Mouse (Mus musculus) erythroblast, adult 5-6 weeks (primary cell): ENCODE data around the gene Gm1113. TPM values are rescaled to one million over a fixed set of nuclear protein-coding genes. Genes with fewer than 3 reads are reported as not detected.

Experiments used
- ATAC-seq: replicated peaks from 2 replicates; pipeline ENCODE4 v1.8.0; 2016; ENCODE audit warnings: moderate number of reproducible peaks, mild to moderate bottlenecking, moderate TSS enrichment, inconsistent platforms; ENCODE audit not compliant: poor library complexity, low FRiP score, severe bottlenecking
- total RNA-seq, 2 experiments: library from RNA; stranded (forward) in 1 of 2; stranded (reverse) in 1 of 2; fragments of 150-400 nt in 1 of 2; fragments of 200-764, 138-1000 nt in 1 of 2; gene quantifications; 2 replicates each; pipeline versions ENCODE4 v1.2.3 to v1.2.4; 2015 to 2017; ENCODE audit warnings: low replicate concordance in 2 of 2

Gene Gm1113
- total RNA-seq, 2 experiments from 2014 or later, result not detected

DNA sequence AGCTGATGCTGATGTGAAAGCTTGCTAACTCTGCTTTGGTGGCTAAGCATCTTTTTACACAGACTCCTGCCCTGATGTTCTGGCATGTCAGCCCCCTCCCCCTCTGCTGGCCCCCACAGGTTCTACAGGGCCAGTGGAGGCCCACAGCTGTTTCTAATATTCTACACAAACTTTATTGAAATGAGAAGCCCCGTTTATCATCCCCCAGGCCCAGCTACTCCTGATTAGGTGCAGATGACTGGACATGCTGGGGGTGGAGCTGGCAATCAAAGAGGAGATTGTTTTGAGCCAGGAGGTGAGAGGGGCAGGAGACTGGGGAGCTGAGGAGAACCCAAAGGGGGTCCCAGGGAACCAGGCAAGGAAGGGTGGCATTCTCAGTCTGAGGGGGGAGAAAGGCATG lies 11.7 kb upstream of the Gm1113 start:
- ATAC-seq, result no peak

DNA sequence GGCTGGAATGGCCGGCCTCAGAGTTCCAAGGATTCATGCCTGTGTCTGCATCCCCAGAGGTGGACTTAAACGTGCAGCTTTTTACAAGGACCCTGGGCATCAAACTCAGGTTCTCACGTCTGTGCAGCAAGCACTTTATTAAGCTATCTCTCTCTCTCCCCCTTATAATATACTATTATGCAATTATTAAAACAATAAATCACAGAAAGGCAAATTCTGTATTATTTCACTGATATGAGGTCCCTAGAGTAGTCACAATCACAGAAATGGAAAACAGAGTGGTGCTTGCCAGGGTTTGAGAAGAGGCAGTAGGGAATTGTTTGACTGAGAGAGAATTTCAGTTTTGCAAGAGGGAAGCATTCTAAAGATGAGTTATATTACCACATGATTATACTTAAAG lies 11.1 kb upstream of the Gm1113 start:
- no peak for ATAC-seq

DNA sequence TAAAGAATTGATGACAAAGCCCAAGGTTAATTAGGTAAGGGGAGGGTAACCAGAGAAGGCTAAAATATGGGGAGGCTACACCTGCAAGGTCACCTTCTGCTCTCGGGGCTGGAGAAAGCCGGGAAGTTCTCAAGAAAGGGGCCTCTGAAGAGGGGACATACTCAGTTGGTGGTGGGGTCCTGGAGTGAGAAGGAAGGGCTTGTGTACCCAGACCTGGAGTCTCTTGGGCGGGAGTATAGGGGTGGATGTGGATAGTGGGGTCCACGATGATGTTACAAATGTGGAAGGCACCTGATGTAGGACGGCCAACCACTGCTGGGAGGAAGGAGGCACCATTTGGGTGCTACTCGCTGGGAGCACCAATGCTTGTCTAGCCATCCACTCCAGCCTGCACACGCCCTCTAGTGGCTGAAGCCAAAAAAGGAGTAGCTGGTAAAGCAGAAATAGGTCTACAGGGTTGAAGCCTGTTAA lies 5.9 kb upstream of the Gm1113 start:
- peak; percentile 62 for ATAC-seq

DNA sequence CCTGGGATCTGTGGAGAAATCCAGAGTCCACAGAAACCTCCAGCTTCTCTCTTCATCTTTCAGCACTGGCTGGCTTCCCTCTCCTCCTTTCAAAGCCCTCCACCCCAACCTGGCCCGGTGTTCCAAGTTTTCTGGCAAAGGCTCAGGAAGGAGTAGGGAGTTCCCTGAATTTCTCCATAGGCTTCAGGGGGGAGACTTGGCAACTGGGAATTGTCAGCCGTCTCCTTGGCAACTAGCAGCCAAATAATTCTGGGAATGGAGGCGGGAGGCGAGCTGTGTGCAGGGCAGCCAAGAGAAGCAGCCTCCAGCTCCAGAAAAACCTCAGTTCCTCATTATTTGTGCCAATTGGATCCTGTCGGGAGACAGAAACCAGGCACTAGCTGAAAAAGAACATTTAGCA lies 5.5 kb upstream of the Gm1113 start:
- no peak for ATAC-seq

DNA sequence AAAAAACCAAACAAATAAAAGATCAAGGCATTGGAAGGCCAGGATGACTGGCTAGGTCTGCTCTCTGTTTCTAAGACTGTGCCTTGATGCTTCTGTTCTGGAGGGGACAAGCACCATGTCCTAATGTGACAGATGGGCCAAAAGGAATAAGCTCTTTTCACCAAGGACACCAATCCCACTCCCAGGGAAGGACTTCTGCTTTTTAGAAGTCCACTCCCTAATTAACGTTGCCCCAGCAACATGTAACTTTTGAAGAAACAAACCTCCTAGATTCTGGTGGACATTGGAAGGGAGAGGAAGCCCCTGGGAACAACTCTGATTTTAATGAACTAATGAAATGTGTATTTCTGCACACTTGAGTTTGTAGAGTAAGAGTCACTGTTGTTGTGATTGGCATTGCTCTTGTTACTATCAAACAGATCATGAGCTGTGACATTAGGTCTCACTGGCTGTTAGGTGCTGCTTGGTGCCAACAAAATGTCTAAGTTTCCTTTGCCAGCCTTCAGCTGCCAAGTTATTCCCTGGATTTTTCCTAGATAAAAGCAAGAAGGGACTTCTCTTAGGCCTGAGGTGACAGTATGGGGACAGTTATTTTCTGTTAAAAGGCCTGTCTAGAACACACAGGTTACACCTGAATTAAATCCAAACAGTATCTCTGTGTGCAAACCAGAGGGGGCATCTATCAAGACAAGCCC lies 4.9 kb upstream of the Gm1113 start:
- ATAC-seq, result no peak

DNA sequence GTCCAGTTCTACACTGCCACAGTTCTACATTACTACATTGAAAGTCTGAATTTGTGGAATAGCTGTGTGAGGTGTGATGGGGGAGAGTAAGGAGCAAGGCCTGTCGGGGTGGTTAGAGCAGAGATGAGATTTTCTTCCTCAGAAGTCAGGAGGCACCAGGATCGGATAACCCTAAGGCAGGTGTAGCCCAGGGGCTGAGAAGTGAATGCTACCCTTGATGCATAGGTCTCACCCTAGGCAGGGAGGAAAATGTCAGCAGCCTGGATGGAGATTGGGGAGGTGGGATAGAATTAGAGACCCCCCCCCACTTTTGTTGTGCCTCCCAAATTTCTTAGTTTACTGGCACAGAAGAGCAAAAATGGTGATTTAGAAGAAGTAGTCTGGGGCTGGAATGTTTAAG lies 4.2 kb upstream of the Gm1113 start:
- ATAC-seq, result no peak

DNA sequence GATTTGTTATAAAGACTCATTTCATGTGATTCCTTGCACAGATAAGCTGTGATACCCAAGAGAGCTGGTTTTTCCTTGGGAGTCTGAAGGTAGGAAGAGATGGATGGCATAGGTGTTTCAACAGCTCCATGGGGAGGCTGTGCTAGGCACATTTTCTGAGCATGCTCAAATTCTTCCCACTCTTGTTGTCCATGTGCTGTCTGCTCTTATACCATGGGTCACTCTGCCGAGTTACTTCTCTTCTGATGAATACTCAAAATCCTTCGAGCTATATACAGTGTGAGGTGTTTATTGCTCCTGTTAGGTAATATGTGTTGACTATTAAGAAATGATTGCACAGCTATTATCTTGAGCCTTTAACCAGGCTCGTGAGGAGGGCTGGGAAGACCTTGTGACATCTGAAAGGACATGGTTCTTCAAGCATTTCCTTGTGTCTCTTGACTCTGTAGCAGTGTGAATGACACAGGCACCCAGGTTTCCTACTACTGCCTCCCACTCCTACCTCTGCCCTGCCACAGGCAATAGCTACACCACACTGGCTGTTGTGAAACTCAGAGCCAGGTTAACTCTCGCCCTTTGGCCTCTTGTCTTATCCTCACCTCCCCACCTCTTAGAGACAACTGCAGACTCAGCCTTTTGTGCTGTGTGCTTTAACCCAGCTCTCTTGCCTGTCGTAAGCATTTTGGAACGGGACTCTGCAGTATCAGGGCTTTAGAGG lies 2.7 kb upstream of the Gm1113 start:
- no peak for ATAC-seq

DNA sequence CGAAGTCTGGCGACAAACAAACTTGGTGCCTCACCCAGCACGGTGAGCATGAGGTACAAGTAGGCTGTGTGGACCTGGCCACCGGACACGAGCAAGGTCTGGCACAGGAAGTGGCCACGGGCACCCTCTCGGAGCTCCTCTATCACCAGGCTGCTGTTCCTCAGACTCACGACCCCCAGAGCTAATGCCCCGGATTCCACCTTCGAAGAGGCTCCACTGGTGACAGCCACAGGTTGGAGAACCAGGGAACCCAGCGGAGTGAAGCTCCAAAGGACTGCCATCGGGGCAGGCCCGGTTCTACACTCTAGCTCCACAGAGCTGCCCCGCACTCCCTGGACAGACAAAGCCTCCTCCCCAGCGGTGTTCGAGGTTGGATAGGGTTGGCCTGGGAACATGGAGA lies 1.4 kb downstream of the Gm1113 start:
- ATAC-seq, result no peak

DNA sequence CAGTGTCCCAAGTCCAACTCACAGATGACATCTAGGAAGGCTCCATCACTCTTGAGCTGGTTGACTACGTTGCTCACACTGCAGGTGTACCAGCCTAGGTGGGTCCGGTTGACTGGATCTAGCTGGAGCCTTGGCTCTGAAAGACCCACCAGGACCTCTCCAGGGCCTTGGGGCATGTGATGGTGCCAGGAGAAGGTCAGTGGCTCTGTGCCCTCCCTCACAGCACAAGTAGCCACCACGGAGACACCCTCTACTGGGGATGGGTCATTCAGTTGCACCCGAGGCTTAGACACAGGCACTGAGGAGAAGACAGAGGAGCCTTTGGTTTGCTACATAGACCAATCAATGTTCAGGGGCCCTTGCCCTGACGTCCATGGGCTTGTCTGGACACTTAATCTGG lies 1.9 kb downstream of the Gm1113 start:
- no peak for ATAC-seq

DNA sequence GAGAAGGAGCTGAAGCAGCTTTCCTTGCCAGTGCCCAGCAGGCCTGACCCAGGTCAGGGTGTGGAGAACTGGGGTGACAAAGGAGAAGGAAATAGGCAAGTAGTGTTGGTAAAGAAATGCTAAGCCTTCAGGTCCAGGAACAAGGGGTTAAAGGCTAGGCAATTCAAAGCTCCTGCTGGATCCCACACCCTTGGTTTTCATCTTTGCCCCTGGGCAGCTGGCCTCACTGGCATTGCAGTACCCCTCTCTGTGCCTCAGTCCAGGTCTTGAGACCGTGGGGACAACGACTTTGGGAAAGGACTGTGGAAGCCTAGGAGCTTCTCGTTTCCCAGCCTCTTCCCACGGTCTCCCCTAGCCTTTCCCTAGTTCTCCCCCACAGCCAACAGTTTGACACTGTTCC lies 4.2 kb downstream of the Gm1113 start:
- no peak for ATAC-seq

DNA sequence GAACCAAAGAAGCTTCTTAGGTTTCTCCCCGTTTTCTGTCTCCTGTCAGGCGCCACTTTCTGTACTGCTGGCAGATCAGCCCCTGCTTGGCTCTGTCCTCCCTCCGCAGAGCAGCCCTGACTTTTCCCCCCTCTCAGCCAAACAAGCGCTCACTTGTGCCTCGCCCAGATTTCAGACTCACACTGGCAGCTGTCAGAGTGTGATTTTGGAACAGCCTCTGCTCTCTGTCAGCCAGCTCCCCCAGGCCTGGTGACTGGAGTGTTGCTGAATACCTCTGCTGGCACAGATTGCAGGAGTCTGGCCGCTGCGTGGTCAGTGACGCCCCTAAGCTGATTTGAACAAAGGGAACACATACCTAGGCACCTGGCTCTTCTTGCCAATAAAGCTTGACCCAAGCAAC lies 9.8 kb downstream of the Gm1113 start:
- no peak for ATAC-seq

DNA sequence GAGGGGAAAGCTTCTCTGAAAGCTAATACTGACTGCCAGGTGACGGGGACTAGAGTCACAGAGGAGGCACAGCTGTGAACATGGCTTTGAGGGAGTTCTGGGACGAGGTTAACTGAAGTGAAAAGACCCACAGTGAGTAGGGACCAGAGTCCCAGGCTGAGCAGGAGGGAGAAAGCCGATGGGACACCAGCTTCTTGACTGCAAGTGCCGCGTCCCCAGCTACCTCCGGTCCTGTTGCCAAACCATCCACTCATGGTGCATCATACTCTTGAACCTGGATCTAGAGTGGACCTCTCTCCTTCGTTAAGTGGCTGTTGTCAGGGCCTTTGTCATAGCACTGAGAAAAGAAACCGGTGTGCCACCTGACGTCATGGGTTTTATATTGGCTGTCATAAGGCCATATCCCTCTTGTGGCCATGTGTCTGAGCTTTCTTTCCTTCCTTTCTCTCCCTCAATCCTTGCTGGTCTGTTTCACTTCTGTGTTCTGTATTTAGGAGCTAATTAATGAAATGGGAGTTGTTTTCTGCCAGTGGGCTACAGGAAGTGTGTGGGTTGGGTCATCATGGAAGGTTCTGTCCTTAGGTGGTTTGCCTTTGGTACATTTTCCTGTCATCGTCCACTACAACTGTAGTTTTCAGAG lies 15.6 kb downstream of the Gm1113 start:
- no peak for ATAC-seq

DNA sequence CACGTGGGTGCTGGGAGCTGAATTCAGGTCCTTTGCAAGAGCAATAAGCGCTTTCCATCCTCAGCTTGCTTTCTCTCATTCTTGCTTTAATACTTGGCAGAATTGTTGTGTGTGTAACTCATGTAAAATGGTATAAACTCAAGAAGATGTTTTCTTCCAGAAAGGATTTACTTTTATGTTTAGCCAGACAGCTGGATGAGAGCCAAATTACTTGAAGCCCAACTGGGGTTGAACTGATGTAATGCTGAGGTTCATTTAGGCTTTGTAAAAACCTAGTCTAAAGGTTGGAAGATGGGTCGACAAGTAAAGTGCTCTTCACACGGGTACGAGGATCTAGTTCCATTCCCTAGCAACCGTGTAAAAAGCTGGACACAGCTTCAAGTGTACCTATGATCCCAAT lies 18.1 kb downstream of the Gm1113 start:
- ATAC-seq, result no peak

DNA sequence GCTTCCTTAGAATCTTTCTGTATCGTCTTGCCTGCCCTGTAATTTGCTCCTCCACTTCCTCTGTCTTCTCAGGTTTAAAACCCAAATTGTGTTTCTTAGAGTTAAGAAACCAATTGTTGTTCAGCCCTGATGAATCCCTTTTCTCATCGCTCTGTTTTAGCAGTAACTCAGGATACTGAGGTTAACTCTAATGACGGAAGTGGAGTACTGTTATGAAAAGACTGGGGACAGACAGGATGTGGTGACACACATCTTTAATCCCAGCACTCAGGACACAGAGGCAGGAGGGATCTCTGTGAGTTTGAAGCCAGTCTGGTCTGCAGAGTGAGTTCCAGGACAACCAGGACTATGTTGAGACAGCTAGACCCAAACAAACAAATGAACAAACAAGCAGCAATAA lies 22.6 kb downstream of the Gm1113 start:
- no peak for ATAC-seq

DNA sequence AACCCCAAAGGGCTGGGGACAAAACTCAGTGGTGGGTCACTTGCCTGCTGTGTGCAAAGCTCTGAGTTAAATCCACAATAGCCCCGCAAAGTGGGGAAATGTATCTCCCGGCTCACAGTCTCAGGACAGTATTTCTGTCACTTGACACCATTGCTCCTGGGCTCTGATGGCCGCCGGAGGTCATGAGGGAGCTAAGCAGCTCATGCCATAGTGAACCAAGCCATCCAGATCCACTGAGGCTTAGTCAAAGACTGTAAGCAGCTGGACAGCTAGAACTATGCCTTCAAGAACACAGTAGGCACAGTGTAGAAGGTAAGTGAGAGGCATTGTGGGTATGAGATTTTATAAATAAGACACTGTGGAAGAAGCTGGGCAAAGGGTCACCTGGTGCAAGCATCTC lies 23.1 kb downstream of the Gm1113 start:
- ATAC-seq, result no peak

DNA sequence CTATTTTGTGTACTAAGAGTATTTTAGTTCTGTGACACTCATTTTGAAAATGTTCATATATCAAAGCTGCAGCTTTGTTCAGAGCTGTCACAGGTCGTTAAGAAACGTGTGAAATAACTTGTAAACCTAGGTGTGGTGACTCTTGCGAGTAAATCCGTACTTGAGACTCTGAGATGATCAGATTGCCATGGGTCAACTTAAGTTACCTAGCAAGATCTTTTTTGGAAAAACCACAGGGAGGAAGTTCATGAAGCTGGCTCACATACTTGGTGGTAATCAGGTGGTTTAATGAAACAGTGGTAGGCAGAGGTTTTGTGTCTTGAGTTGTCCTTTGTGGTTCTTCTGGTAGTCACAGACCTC lies 24.4 kb downstream of the Gm1113 start:
- ATAC-seq, result no peak

DNA sequence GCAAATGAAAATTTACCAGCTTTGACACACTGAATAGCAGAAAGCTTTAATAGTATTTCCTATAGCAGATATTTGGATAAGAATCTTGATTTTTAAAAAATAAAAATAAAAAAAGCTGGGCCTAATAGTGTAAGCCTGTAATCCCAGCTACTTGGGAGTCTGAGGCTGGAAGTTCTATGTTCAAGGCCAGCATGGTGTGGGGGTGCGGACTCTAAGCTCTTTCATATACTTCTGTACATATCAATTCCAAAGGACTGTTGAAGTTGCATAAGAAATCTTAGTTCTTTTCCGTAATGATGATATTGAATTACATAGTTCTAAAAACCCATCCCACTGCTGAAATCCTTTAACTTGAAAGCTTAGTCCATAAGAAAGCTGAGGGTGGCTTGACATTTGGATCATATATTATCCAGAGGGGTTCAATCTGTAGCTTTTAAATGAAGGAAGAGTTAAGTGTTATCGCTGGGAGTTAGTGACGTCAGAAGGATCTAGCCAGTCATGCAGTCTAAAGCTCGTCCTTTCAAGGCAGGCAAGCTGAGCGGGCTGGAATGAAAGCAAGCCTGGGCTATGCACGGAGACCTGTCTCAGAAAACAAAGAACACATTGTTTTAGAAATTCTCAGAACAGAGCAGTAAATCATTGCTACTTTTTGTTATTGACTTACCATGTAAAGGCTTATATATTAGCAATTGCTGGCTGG lies 24.9 kb downstream of the Gm1113 start:
- no peak for ATAC-seq

DNA sequence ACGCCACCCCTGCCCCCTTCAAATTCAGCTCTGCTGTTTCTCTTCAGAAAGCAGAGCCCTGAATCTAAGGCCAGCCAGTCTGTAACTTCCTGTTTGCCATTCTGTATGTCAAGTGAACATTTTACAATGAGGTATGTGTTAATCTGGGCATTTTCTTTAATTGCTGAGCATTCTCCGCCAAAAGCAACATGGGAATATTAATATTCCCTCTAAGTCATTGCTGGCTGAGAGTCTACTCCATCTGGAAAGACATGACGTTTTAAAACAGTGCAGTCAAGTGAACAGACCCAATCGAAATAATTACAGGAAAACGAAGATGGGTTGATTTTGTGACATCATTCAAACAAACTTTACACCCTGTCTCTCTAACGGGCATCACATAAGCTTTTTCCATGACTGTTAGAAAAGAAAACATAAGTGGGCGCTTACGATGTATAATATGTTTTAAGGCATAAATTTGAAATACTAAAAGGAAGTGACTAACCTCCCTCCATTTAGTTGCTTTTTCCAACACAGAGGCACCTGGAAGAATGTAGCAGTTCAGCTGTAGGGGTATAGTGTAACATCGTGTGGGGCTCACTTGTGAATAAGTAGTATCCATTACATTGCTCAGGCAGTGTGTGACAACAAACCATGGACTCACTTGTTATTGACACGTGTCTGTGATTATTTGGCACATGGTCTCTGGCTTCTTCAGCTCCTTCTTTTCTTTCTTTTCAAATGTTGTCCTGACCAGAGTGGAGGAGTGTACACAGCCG lies 26.8 kb downstream of the Gm1113 start:
- ATAC-seq, result no peak

DNA sequence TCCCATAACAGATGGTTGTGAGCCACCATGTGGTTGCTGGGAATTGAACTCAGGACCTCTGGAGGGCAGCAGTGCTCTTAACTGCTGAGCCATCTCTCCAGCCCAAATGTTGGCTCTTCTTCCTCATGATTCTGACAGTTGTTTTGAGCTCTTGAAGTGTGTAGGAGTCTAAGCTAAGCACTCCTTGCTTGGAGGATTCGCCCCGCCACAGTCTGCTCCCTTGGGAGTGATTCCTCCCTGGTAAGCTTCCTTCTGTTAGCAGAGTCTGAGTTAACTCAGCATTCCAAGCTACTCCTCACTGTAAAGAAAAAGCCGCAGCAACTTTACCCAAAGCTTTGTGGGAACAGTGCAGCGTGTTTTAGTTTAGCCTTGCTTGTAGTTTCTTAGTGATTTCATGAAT lies 29.6 kb downstream of the Gm1113 start:
- ATAC-seq, result no peak

DNA sequence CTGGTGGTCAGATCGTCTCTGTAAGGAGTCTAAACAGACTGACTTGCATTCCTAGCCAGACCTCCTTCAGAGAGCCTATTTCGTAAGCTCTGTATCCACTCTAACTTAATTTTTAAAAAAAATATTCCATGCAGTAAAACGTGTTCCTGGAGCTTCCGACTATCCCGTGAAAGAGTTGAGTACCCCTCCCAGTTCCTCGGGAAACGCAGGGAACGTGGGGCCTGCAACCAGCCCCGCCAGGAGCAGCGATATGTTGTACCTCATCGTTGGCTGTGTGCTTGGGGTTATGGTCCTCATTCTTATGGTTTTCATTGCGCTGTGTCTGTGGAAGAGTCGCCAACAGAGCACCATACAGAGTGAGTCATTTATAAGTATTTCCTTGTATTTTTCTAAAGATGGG lies 31.5 kb downstream of the Gm1113 start:
- no peak for ATAC-seq
